Mouse (Mus musculus): Measurements from ENCODE around the gene Gm9970.

- TF ChIP-seq POLR2A (IDR thresholded peaks at IDR 0.05; ENCODE audit: borderline replicate concordance, extremely low read depth, insufficient read depth, insufficient read length, poor library complexity, severe bottlenecking) (no peak), CTCF (IDR thresholded peaks at IDR 0.05; ENCODE audit: borderline replicate concordance, extremely low read depth, insufficient read depth, insufficient read length) (no peak)
Measured at GRCm38 (mm10) chr5:31218294-31218693, 22.7 kb downstream of the Gm9970 start.

Measured in brain, embryonic 14.5 days (tissue).